Mouse (Mus musculus) stomach, postnatal 0 days (tissue): ENCODE measurements at regions not wholly inside any gene's neighbourhood (a gene's known extent, or its start where the extent isn't known, plus 50 kb on each side); places are given as distances from the start of the nearest gene placed in this dataset.

ENCODE experiments used
- CTCF ChIP-seq: IDR thresholded peaks from 2 replicates; pipeline ENCODE4 v1.5.1; 2016; ENCODE audit warnings: antibody characterized with exemption, low read depth, mild to moderate bottlenecking, moderate library complexity
- EP300 ChIP-seq: optimal IDR thresholded peaks from 2 replicates; pipeline ENCODE3; 2016; ENCODE audit warnings: antibody characterized with exemption

GRCm38 (mm10) chr9:103877851-103878250 lies 116.2 kb upstream of the Tmem108 start:
- no peak for TF ChIP-seq CTCF
- TF ChIP-seq EP300, result no peak
